ENCODE assay signal across 8 mouse cellular contexts in genomic region chr1:37864511-37865400, GRCm38 (mm10). TPM values are rescaled to one million over a fixed set of nuclear protein-coding genes. Genes with fewer than 3 reads are reported as not detected.
DNase-seq lines count a peak whose midpoint lies in the region; ATAC-seq lines count a peak whose summit lies in the region.

No protein-coding gene starts in this region.

- H3K4me3 ChIP-seq in heart, embryonic 10.5 days: peak overlapping the region; percentile 66
- peak overlapping the region; percentile 77 for H3K4me3 ChIP-seq in kidney, embryonic 15.5 days (replicated peaks)

- under 1% methylated on average over 90 of the region's 90 CpGs for WGBS in heart, embryonic 10.5 days
- WGBS in kidney, embryonic 15.5 days: under 1% methylated on average over 90 of the region's 90 CpGs

- H3K9ac ChIP-seq in kidney, embryonic 15.5 days: peak overlapping the region; percentile 67

- 0 out of 2 replicates have a peak, but pooled peaks cover 6% of the 10 kb centered on the region for H3K27me3 ChIP-seq in heart, embryonic 10.5 days (ENCODE audit: insufficient read depth, poor library complexity, severe bottlenecking)
- H3K27me3 ChIP-seq in kidney, embryonic 15.5 days: no peaks in the 10 kb centered on the region

- ATAC-seq in erythroblast, adult 5-6 weeks (replicated peaks; ENCODE audit: low FRiP score, poor library complexity, severe bottlenecking): peak; percentile 91
- ATAC-seq in kidney, embryonic 15.5 days (replicated peaks; ENCODE audit: low FRiP score): peak; percentile 99
- ATAC-seq in monocyte, adult 5-6 weeks (replicated peaks; ENCODE audit: insufficient number of reproducible peaks, low FRiP score, low TSS enrichment, poor library complexity, severe bottlenecking): peak; percentile 86

- no peaks in the 10 kb centered on the region for H3K9me3 ChIP-seq in heart, embryonic 10.5 days
- H3K9me3 ChIP-seq in kidney, embryonic 15.5 days (replicated peaks): no peaks in the 10 kb centered on the region

- peak; percentile 98 to 99 for DNase-seq in B cell, adult 2 months
- peak; percentile 99 for DNase-seq in brain, adult 2 months (ENCODE audit: low read depth, low spot score)
- peak; percentile 100 for DNase-seq in heart, embryonic 10.5 days (ENCODE audit: low spot score)
- peak; percentile 99 for DNase-seq in liver
- DNase-seq in spleen, postnatal 4 days (ENCODE audit: low spot score in 2 of 2): peak; percentile 99 to 100

- H3K4me1 ChIP-seq in heart, embryonic 10.5 days: no peaks in the 10 kb centered on the region
- H3K4me1 ChIP-seq in kidney, embryonic 15.5 days: peaks cover 5% of the 10 kb centered on the region

- peak overlapping the region; percentile 81 for H3K4me2 ChIP-seq in kidney, embryonic 15.5 days

- H3K36me3 ChIP-seq in heart, embryonic 10.5 days: no peaks in the 10 kb centered on the region
- H3K36me3 ChIP-seq in kidney, embryonic 15.5 days: no peaks in the 10 kb centered on the region

- H3K27ac ChIP-seq in heart, embryonic 10.5 days: peak overlapping the region; percentile 88
- peak overlapping the region; percentile 90 for H3K27ac ChIP-seq in kidney, embryonic 15.5 days

RNA-seq across cellular contexts. Expression of gene Tsga10, which starts 1.5 kb away (rescaled TPM):
- 1.3 and 2.5 TPM in 2 replicates for total RNA-seq in erythroblast, adult 5-6 weeks (2015; ENCODE audit: low replicate concordance)
- total RNA-seq in erythroblast, adult 5-6 weeks (2017; ENCODE audit: low replicate concordance): 2.9 and 5.2 TPM in 2 replicates
- 4.1 and 4.6 TPM in 2 replicates for polyA plus RNA-seq in heart, embryonic 10.5 days (2016; fragmentation: Nextera tagmentation; extraction: Ambion mirVana)
- polyA plus RNA-seq in kidney, embryonic 15.5 days (2015; fragmentation: Nextera tagmentation; extraction: Ambion mirVana): 6.0 and 6.1 TPM in 2 replicates
- total RNA-seq in monocyte, adult 5-6 weeks (2017): 18.6 to 28.8 TPM (median 22.8 TPM) in 3 replicates

RNA-seq across cellular contexts. Expression of gene Lipt1, which starts 6.8 kb away (rescaled TPM):
- total RNA-seq in erythroblast, adult 5-6 weeks (2015; ENCODE audit: low replicate concordance): 0.63 TPM in 1 of 2 replicates, not detected in the other
- not detected in 2 replicates for total RNA-seq in erythroblast, adult 5-6 weeks (2017; ENCODE audit: low replicate concordance)
- 8.2 and 8.7 TPM in 2 replicates for polyA plus RNA-seq in heart, embryonic 10.5 days (2016; fragmentation: Nextera tagmentation; extraction: Ambion mirVana)
- polyA plus RNA-seq in kidney, embryonic 15.5 days (2015; fragmentation: Nextera tagmentation; extraction: Ambion mirVana): 8.8 and 9.7 TPM in 2 replicates
- total RNA-seq in monocyte, adult 5-6 weeks (2017): 0.49 to 2.2 TPM in 2 of 3 replicates, not detected in the other

RNA-seq across cellular contexts. Expression of gene Mitd1, which starts 25.5 kb away (rescaled TPM):
- total RNA-seq in erythroblast, adult 5-6 weeks (2015; ENCODE audit: low replicate concordance): 10.4 and 24.9 TPM in 2 replicates
- total RNA-seq in erythroblast, adult 5-6 weeks (2017; ENCODE audit: low replicate concordance): 6.7 and 13.4 TPM in 2 replicates
- 11.8 and 19.7 TPM in 2 replicates for polyA plus RNA-seq in heart, embryonic 10.5 days (2016; fragmentation: Nextera tagmentation; extraction: Ambion mirVana)
- polyA plus RNA-seq in kidney, embryonic 15.5 days (2015; fragmentation: Nextera tagmentation; extraction: Ambion mirVana): 24.5 and 27.2 TPM in 2 replicates
- total RNA-seq in monocyte, adult 5-6 weeks (2017): 17.9 to 45.5 TPM (median 27.1 TPM) in 3 replicates

RNA-seq across cellular contexts. Expression of gene Mrpl30, which starts 25.5 kb away (rescaled TPM):
- 99.0 and 111 TPM in 2 replicates for total RNA-seq in erythroblast, adult 5-6 weeks (2015; ENCODE audit: low replicate concordance)
- 36.2 and 43.3 TPM in 2 replicates for total RNA-seq in erythroblast, adult 5-6 weeks (2017; ENCODE audit: low replicate concordance)
- polyA plus RNA-seq in heart, embryonic 10.5 days (2016; fragmentation: Nextera tagmentation; extraction: Ambion mirVana): 245 and 262 TPM in 2 replicates
- polyA plus RNA-seq in kidney, embryonic 15.5 days (2015; fragmentation: Nextera tagmentation; extraction: Ambion mirVana): 227 and 255 TPM in 2 replicates
- 84.5 to 131 TPM (median 95.7 TPM) in 3 replicates for total RNA-seq in monocyte, adult 5-6 weeks (2017)

RNA-seq across cellular contexts. Expression of gene Lyg2, which starts 51.5 kb away (rescaled TPM):
- 0.77 TPM in 1 of 2 replicates, not detected in the other for total RNA-seq in erythroblast, adult 5-6 weeks (2015; ENCODE audit: low replicate concordance)
- not detected in 2 replicates for total RNA-seq in erythroblast, adult 5-6 weeks (2017; ENCODE audit: low replicate concordance)
- polyA plus RNA-seq in heart, embryonic 10.5 days (2016; fragmentation: Nextera tagmentation; extraction: Ambion mirVana): not detected in 2 replicates
- not detected in 2 replicates for polyA plus RNA-seq in kidney, embryonic 15.5 days (2015; fragmentation: Nextera tagmentation; extraction: Ambion mirVana)
- total RNA-seq in monocyte, adult 5-6 weeks (2017): not detected in 3 replicates

Comparison
In these comparisons a context has a peak if more than half of its experiments do, and no peak if none do; other contexts are left out.
1. Peak in every context shown above with its lines: DNase-seq, ATAC-seq, H3K4me3 ChIP-seq and H3K27ac ChIP-seq.